Mouse (Mus musculus): ENCODE measurements around the gene BC055324.

DNA sequence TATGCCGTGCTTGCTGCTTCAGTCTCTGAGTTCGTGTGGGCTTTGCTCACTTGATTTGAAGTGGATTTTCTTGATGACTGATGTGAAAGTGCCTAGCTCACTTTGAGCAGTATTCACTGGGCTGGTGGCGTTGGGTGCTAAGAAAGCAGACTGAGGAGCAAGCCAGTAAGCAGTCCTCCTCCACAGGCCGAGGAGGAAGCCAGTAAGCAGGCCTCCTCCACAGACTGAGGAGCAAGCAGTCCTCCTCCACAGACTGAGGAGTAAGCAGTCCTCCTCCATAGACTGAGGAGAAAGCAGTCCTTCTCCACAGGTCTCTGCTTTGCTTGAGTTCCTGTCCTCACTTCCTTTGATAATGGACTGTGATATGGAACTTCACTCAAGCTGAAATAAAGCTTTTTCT, 2.2 kb downstream of the BC055324 start:
- TF ChIP-seq CTCF (IDR thresholded peaks at IDR 0.05; ENCODE audit: low read depth, low read length) (no peak), POLR2A (IDR thresholded peaks at IDR 0.05; ENCODE audit: insufficient read depth, low read length) (no peak), EP300 (IDR thresholded peaks at IDR 0.05; ENCODE audit: insufficient read depth, low read depth, low read length) (no peak)
